ENCODE assay signal across 8 mouse cellular contexts in genomic region chr6:146642276-146643183, GRCm38 (mm10). TPM values are rescaled to one million over a fixed set of nuclear protein-coding genes. Genes with fewer than 3 reads are reported as not detected.
DNase-seq lines count a peak whose midpoint lies in the region; ATAC-seq and TF ChIP-seq lines count a peak whose summit lies in the region.

Gene Med21 (plus strand): TSS chr6:146642547.
Gene Tm7sf3 (minus strand): TSS chr6:146642824.

- H3K9ac ChIP-seq in embryonic facial prominence, embryonic 14.5 days (ENCODE audit: low read depth, low read length): peak within 1 kb of the TSS; percentile 92
- H3K9ac ChIP-seq in heart, adult 2 months (ENCODE audit: low read depth, low read length): peak within 1 kb of the TSS; percentile 83
- peak within 1 kb of the TSS; percentile 92 for H3K9ac ChIP-seq in limb, embryonic 13.5 days
- peak within 1 kb of the TSS; percentile 84 for H3K9ac ChIP-seq in midbrain, embryonic 16.5 days (ENCODE audit: low read depth, low read length)

- H3K4me3 ChIP-seq in embryonic facial prominence, embryonic 14.5 days (ENCODE audit: low read depth, low read length): peak within 1 kb of the TSS; percentile 86
- peak within 1 kb of the TSS; percentile 87 for H3K4me3 ChIP-seq in heart, adult 2 months
- peak within 1 kb of the TSS; percentile 75 for H3K4me3 ChIP-seq in limb, embryonic 13.5 days
- H3K4me3 ChIP-seq in midbrain, embryonic 16.5 days (ENCODE audit: low read depth, low read length): peak within 1 kb of the TSS; percentile 76

- peak; percentile 78; the same call in 1 of the 2 replicates for TF ChIP-seq EP300 in heart, adult 2 months (IDR thresholded peaks at IDR 0.05; ENCODE audit: insufficient read depth, low read depth, low read length)

- intact Hi-C loops in heart, adult 2 months (cut with DNase I): loop anchor here (2.0 to 5.0 kb wide), 2 partner anchors 66 to 80 kb away; partner anchors contain the start of genes Fgfr1op2, Ints13 and Stk38l

- under 1% methylated on average over 37 of the region's 60 CpGs for WGBS in embryonic facial prominence, embryonic 14.5 days
- under 1% methylated on average over 60 of the region's 60 CpGs for WGBS in heart, adult 2 months
- under 1% methylated on average over 60 of the region's 60 CpGs for WGBS in limb, embryonic 13.5 days
- WGBS in midbrain, embryonic 16.5 days: 1% methylated on average over 60 of the region's 60 CpGs

- peaks cover 8% of the 10 kb centered on the region for H3K4me1 ChIP-seq in embryonic facial prominence, embryonic 14.5 days (ENCODE audit: control insufficient read depth, insufficient read depth, low read length)
- peaks cover 3% of the 10 kb centered on the region for H3K4me1 ChIP-seq in heart, adult 2 months (ENCODE audit: control insufficient read depth, insufficient read depth, low read length)
- peaks cover 9% of the 10 kb centered on the region for H3K4me1 ChIP-seq in limb, embryonic 13.5 days
- H3K4me1 ChIP-seq in midbrain, embryonic 16.5 days (ENCODE audit: control insufficient read depth, insufficient read depth, low read length): peaks cover 9% of the 10 kb centered on the region

- peak within 1 kb of the TSS; percentile 82 for H3K4me2 ChIP-seq in embryonic facial prominence, embryonic 14.5 days (ENCODE audit: low read depth, low read length)
- H3K4me2 ChIP-seq in limb, embryonic 13.5 days (replicated peaks): peak within 1 kb of the TSS; percentile 82
- peak within 1 kb of the TSS; percentile 84 for H3K4me2 ChIP-seq in midbrain, embryonic 16.5 days (ENCODE audit: low read length)

- no peaks in the 10 kb centered on the region for H3K9me3 ChIP-seq in embryonic facial prominence, embryonic 14.5 days (ENCODE audit: control insufficient read depth, low read length)
- no peaks in the 10 kb centered on the region for H3K9me3 ChIP-seq in limb, embryonic 13.5 days
- H3K9me3 ChIP-seq in midbrain, embryonic 16.5 days (replicated peaks; ENCODE audit: control insufficient read depth, low read length, poor library complexity, severe bottlenecking): no peaks in the 10 kb centered on the region

- TF ChIP-seq CTCF in heart, adult 2 months (IDR thresholded peaks at IDR 0.05): peak; percentile 41

- ATAC-seq in embryonic facial prominence, embryonic 14.5 days (ENCODE audit: low read depth): peak; percentile 96
- peak; percentile 97 for ATAC-seq in limb, embryonic 13.5 days (ENCODE audit: low FRiP score, low read depth)
- peak; percentile 98 for ATAC-seq in midbrain, embryonic 16.5 days

- TF ChIP-seq POLR2A in heart, adult 2 months (IDR thresholded peaks at IDR 0.05; ENCODE audit: insufficient read depth, low read depth, low read length): peak; percentile 99

- H3K36me3 ChIP-seq in embryonic facial prominence, embryonic 14.5 days (ENCODE audit: control insufficient read depth, insufficient read depth, low read length): no peaks in the 10 kb centered on the region
- no peaks in the 10 kb centered on the region; the same call in 1 of the 2 replicates for H3K36me3 ChIP-seq in heart, adult 2 months (ENCODE audit: control insufficient read depth, insufficient read depth, low read length)
- H3K36me3 ChIP-seq in limb, embryonic 13.5 days: no peaks in the 10 kb centered on the region
- no peaks in the 10 kb centered on the region for H3K36me3 ChIP-seq in midbrain, embryonic 16.5 days (ENCODE audit: control insufficient read depth, insufficient read depth, low read length)

- peak; percentile 99 for DNase-seq in 3T3-L1 (ENCODE audit: low read depth, low spot score)
- DNase-seq in adrenal gland, postnatal 4 days (ENCODE audit: low spot score in 2 of 2): peak; percentile 94 to 98
- peak; percentile 99 for DNase-seq in embryonic facial prominence, embryonic 14.5 days (ENCODE audit: low spot score)
- DNase-seq in heart, adult 2 months: peak; percentile 97 to 98
- peak; percentile 97 to 98 for DNase-seq in kidney, adult 8-10 months
- DNase-seq in spleen, postnatal 10 days (ENCODE audit: low spot score in 2 of 2): peak; percentile 98 to 99

- peak within 1 kb of the TSS; percentile 93 for H3K27ac ChIP-seq in embryonic facial prominence, embryonic 14.5 days (replicated peaks; ENCODE audit: low read depth, low read length)
- peak within 1 kb of the TSS; percentile 93 for H3K27ac ChIP-seq in heart, adult 2 months
- H3K27ac ChIP-seq in limb, embryonic 13.5 days: peak within 1 kb of the TSS; percentile 78
- peak within 1 kb of the TSS; percentile 72 for H3K27ac ChIP-seq in midbrain, embryonic 16.5 days (ENCODE audit: low read length)

- H3K27me3 ChIP-seq in embryonic facial prominence, embryonic 14.5 days (replicated peaks; ENCODE audit: control insufficient read depth, insufficient read depth, low read length): no peaks in the 10 kb centered on the region
- no peaks in the 10 kb centered on the region for H3K27me3 ChIP-seq in heart, adult 2 months (ENCODE audit: control insufficient read depth, insufficient read depth, low read length)
- no peaks in the 10 kb centered on the region for H3K27me3 ChIP-seq in limb, embryonic 13.5 days
- H3K27me3 ChIP-seq in midbrain, embryonic 16.5 days (ENCODE audit: control insufficient read depth, insufficient read depth, low read depth, low read length): no peaks in the 10 kb centered on the region

- H3K79me2 ChIP-seq in heart, adult 2 months (replicated peaks; ENCODE audit: control insufficient read depth, insufficient read depth, low read length): no peaks in the 10 kb centered on the region

RNA-seq across cellular contexts. Expression of gene Med21, which starts in this region (rescaled TPM):
- total RNA-seq in adrenal gland, postnatal 4 days (2021): 10 to 100 TPM; 60.3 to 69.7 TPM
- polyA plus RNA-seq in embryonic facial prominence, embryonic 14.5 days (2014; fragmentation: Nextera tagmentation; extraction: Ambion mirVana): 129 and 131 TPM in 2 replicates
- 10 to 100 TPM; 43.0 to 50.5 TPM for total RNA-seq in heart, adult 2 months (2021)
- 39.4 and 77.7 TPM in 2 replicates for polyA plus RNA-seq in heart, adult 2 months (2012; rRNA removed)
- 160 and 165 TPM in 2 replicates for polyA plus RNA-seq in limb, embryonic 13.5 days (2015; fragmentation: Nextera tagmentation; extraction: Ambion mirVana)
- 105 and 108 TPM in 2 replicates for polyA plus RNA-seq in midbrain, embryonic 16.5 days (2015; fragmentation: Nextera tagmentation; extraction: Ambion mirVana)

RNA-seq across cellular contexts. Expression of gene Tm7sf3, which starts in this region (rescaled TPM):
- total RNA-seq in adrenal gland, postnatal 4 days (2021): 10 to 100 TPM; 59.8 to 66.3 TPM
- polyA plus RNA-seq in embryonic facial prominence, embryonic 14.5 days (2014; fragmentation: Nextera tagmentation; extraction: Ambion mirVana): 53.1 and 56.7 TPM in 2 replicates
- total RNA-seq in heart, adult 2 months (2021): 10 to 100 TPM; 14.6 to 18.0 TPM
- 9.7 and 12.2 TPM in 2 replicates for polyA plus RNA-seq in heart, adult 2 months (2012; rRNA removed)
- polyA plus RNA-seq in limb, embryonic 13.5 days (2015; fragmentation: Nextera tagmentation; extraction: Ambion mirVana): 38.3 and 39.2 TPM in 2 replicates
- polyA plus RNA-seq in midbrain, embryonic 16.5 days (2015; fragmentation: Nextera tagmentation; extraction: Ambion mirVana): 31.7 and 32.7 TPM in 2 replicates

Comparison
In these comparisons a context has a peak if more than half of its experiments do, and no peak if none do; other contexts are left out.
1. Peak in every context shown above with its lines: DNase-seq, ATAC-seq, H3K4me3 ChIP-seq and H3K27ac ChIP-seq.